Mouse (Mus musculus) CD4-positive, CD25-positive, alpha-beta regulatory T cell (primary cell): ENCODE measurements around the gene Nipa1. TPM values are rescaled to one million over a fixed set of nuclear protein-coding genes. Genes with fewer than 3 reads are reported as not detected.

Source experiments
- polyA plus RNA-seq: library from polyadenylated mRNA; unstranded; fragments of 100-300 nt; shearing (Covaris generic); gene quantifications from one replicate; pipeline ENCODE4 v1.2.1, GENCODE M21; 2017

Nipa1 gene
- 0.31 TPM for polyA plus RNA-seq

DNA sequence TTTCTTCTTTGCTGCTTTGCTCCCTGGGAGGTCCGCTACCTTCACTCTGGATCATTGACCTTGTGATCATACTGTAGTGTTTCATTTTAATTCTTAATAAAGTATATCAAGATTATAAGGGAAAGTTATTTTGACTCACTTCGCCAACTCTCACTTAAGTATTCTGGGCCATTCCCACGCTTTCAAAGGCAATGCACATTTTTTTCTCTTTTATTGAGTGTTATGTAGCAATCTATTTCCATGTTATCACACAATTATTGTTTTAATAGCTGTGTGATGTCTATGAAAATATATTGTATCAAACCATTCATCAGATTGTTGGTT, at the start of gene Nipa1:
Nipa1 (minus strand) TSS at position 25 of the 324 bp plus-strand sequence.

DNA sequence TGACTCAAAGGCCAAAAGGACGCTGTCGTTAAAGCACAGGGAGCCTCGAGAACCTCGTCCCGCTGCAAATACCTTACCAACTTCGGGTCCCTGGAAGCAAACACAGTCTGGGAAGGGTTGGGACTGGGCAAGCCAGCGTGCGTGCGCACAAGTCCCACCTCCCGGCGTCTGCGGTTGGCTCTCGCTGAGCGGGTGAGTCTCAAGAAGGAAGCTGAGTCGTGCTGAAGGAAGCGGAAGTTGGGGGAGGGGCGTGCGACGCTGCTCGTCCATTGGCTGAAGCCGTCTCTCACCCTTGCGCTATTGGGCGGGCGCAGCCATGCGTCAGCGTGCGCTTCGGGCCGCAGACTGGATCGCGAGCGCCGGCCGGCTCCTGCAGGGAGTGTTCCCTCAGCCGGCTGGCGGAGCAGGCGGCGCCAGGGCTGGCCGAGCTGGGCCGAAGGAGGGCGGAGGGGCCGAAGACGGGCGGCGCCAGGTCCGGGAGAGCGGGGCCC, 30.1 kb upstream of the Nipa1 start, which contains the start of gene Herc2:
Herc2 (plus strand) TSS at position 366 of the 491 bp plus-strand sequence.

DNA sequence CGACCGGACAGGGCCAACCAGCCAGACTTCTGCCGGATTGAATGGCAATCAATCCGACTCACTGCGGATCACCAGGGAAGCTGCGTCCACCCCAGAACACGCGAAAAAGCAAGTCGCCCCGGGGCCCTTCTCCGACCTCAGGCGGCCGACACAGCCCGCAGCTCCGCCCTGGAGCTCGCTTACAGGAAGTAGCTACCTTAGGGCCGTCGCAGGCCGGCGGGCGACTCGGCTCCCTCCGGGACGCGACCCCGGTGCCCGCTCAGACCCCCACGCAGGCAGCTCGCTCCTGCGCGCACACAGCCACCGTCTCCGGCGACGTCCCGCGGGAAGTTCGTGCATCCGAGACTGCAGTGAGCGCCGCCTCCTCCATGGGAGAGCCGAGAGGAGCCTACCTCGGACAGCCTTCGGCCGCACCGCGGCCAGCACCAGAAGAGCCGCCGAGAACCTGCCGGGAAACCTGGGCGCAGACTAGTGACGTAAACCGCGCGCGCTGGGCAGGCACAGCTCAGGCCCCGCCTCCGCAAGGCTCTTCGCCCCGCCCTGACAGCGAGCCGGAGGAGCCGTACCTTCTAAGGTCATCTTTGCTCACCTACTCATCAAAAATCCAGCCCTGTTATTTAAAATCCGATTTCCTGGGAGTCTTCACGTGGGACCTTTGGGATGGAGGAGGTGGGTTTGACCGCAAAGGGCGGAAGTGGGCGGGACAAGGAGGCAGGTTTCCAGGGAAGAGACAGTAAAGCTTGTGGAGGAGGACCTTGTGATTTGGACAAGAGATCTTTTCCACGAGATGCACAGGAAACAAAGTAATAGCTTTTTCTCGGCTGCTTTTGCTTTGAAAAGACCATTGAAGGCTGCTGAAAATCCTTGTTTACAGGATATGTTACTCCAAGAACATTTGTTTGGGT, 57.5 kb downstream of the Nipa1 start, which contains the start of gene Nipa2:
Nipa2 (minus strand) TSS at position 473 of the 905 bp plus-strand sequence.

Other genes with a start within 250 kb of the Nipa1 start
- gene Tubgcp5, start 225.8 kb downstream of the Nipa1 start, polyA plus RNA-seq: 44.1 TPM
- gene Cyfip1, start 178.2 kb downstream of the Nipa1 start, polyA plus RNA-seq: 47.8 TPM
- gene Nipa2, start 57.5 kb downstream of the Nipa1 start, polyA plus RNA-seq: 35.5 TPM
- 40.1 TPM for gene Herc2, start 30.2 kb upstream of the Nipa1 start, polyA plus RNA-seq
- not detected for gene Oca2, start 219.8 kb upstream of the Nipa1 start, polyA plus RNA-seq